Mouse (Mus musculus): ENCODE results near the gene 5730522E02Rik. TPM values are rescaled to one million over a fixed set of nuclear protein-coding genes. Genes with fewer than 3 reads are reported as not detected.

Gene 5730522E02Rik
- under 1 TPM in 1 of 2 experiments, not detected in 1; 0.11 TPM for total RNA-seq (2023)

DNA sequence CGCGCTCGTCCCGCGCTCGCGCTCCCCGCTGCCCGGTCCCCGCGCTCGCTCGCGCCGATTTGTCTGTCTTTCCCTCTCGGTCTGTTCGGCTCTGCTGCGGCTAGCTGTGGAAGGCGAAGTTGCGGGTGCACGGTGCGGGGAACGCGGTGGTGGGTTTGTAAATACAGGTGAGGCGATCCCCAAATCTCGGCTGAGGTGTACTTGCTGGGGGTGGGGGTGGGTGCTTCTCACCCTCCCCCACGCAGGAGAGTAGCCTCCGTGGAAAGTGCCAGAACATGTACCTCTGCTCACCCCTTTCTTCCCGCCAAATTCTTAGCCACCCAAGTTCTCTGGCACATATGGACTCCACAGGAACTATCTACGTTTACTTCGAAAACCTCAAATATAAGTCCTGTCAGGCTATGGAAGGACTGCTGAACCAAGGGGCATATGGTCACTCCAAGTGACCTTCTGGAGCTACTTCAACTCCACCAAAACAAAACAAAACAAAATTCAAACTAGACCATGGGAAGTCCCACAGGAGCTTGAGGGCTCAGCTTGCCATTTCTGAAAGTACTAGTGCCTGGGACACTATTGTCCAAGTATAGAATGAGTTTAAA, at the start of gene 5730522E02Rik:
TSS of gene 5730522E02Rik (minus strand) at position 182 of the 599 bp plus-strand sequence.

Other genes with a start within 250 kb of the 5730522E02Rik start
- gene Fancl, start 175.4 kb upstream of the 5730522E02Rik start, total RNA-seq (2023) = 1 to 10 TPM; 8.0 to 9.0 TPM